Mouse (Mus musculus): ENCODE measurements around the gene Fancc.

- TF ChIP-seq CTCF (IDR thresholded peaks at IDR 0.05; ENCODE audit: low read depth) (no peak), EP300 (IDR thresholded peaks at IDR 0.05; ENCODE audit: low read depth) (no peak)
Measured at GRCm38 (mm10) chr13:63347639-63348038, 149.4 kb downstream of the Fancc start.
